Mouse (Mus musculus) liver, adult (tissue): ENCODE measurements around the gene Pcolce.

ENCODE experiments used
- GATA4 ChIP-seq: IDR thresholded peaks from 2 replicates; pipeline ENCODE4 v1.6.1; 2014; ENCODE audit warnings: mild to moderate bottlenecking, low read length; ENCODE audit not compliant: insufficient replicate concordance

Pcolce gene

DNA sequence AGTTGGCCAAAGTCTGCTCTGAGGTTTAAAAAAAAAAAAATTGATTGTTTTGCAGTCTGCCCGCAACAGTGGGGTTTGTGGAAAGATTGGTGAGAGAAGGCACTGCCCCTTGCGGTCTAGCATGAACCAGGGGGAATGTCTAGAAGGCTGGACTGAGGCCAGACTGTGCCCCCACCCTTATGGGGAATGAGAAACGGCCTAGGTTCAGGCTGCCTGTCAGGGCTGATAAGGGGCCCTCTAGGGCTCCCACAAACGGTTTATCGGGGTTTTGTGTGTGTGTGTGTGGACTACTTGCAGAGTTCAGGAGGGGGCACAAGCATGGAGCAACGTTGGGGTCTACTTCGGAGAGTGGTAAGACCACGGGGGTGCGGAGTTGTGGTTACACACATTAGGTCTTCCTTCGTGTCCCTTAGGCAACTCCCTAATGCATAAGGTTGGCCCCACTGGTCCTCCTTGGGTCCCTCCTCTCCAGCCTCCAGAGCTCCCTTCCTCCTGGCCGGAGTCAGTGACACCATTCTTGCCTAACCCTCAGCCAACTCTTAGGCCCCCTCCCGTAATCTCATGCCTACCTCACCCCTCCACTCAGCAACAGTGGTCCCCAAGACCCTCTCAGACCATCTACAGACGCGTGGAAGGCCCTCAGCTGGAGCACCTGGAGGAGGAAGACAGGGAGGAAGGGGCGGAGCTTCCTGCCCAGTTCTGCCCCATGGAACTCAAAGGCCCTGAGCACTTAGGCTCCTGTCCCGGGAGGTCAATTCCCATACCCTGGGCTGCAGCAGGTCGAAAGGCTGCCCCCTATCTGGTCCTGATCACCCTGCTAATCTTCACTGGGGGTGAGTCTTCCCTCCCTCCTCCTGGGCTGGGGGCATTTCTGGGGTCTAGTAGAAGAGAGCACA, 42.6 kb downstream of the Pcolce start:
- TF ChIP-seq GATA4 = no peak

DNA sequence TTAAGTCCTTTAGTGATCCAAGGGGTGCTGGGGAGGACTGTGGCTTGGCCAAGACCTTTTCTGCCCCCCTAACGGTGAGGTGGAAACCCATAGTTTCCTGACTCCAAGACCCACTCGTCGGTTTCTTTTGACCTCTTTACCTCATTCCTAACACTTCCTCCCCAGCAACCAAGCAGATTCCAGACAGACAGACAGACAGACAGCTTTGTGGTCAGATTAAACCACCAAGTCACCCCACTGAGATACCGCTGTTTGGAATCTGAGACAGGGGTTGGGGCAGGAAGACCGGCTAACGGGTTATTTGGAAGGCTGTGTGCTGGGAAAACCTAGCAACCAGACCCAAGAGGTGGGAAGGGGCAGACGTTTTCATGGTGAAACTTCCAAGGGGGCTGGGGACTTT, 43.4 kb downstream of the Pcolce start:
- TF ChIP-seq GATA4 = no peak

DNA sequence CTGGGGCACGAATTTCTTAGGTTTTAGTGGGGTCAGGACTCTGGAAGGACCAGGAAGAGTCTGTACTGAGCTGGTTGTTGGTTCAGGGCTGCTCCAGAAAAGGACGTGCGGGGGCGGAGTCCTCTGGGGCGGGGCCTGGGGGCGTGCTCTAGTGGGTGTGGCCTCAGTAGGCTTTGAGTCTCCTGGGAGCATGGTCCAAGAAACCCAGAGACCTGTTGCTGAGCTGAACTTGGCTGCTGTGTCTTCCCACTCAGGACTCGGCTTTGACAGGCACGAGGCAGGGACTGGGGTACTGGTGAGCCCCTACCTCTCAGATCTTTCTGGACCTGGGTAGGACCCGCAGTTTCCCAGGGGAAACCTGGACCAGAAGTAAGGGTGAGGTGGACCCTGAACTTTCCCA, 43.9 kb downstream of the Pcolce start, which contains the start of gene Tfr2:
Tfr2 (plus strand) TSS at position 176 of the 400 bp plus-strand sequence.
- no peak for TF ChIP-seq GATA4

DNA sequence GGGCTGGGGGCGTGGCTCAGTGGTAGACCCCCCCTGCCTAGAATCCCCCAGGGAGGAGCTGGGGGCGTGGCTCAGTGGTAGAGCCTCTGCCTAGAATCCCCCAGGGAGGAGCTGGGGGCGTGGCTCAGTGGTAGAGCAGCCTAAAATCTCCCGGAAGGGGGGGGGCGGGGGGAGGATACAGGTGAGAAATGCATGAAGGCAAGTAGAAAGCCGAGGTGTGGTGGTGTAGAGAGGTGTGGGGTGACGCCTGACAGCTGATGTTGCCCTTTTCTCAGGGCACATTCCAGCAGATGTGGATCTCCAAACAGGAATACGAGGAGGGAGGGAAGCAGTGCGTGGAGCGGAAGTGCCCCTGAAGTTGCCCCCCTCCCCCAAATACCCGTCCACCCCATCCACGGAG, 44.6 kb downstream of the Pcolce start:
- TF ChIP-seq GATA4 = no peak

DNA sequence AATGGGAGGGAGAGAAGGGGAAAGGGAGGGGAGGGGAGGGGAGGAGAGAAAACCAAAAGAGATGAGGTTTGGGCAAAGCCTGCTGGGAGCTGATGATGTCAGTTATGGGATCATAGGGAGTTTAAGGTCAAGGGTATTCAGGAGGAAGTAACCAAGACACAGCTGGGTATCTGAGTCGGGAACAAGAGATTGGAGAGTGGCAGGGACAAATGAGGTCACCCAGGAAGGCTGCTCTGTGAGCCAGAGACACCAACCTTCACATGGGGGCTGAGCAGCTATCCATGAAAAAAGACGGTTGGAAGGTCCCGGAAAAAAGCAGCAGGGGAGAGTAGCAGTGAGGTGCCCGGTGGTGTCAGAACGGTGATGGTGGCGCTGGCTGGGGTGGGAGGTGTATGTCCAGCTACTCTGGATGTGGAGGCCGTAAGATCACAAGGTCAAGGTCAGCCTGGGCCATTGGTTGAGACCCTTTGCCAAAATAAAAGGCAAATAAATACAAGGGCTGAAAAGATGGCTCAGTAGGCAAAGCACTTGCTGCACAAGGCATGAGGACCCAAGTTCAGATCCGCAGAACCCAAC, 45.3 kb downstream of the Pcolce start:
- TF ChIP-seq GATA4 = no peak

DNA sequence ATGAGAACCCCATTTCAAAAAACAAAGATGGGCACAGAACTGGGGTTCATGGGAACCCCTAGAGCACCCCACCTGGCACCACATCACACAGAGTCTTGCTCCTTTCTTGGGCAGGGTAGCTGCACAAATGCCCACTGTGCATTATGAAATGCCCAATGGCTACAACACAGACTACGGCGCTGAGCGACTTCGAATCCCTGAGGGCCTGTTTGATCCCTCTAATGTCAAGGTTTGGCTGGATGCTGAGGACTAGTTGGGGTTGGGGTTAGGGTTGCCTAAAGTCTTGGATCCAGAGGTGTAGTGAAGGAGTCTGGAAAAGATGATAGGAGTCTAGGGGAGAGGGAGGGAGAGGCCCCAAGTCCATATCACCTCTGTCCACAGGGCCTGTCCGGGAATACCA, 47.2 kb downstream of the Pcolce start:
- no peak for TF ChIP-seq GATA4

DNA sequence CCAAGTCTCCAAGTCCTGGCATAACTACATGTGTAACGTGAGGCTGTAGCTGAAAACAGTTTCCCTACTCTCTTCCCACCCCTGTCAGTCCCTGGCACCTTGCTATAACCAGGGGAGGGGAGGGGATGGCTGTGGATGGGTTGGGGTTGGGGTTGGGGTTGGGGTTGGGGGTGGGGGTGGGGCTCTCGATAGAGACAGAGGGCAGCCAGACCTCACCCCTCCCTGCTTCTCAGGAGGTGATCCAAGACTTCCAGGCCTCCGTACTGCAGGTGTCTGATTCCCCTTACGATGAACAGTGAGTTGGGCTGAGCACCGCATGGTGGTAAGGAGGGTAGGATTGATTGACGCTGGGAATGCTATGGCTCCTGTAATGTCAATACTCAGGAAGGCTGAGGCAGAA, 47.8 kb downstream of the Pcolce start:
- TF ChIP-seq GATA4 = no peak

DNA sequence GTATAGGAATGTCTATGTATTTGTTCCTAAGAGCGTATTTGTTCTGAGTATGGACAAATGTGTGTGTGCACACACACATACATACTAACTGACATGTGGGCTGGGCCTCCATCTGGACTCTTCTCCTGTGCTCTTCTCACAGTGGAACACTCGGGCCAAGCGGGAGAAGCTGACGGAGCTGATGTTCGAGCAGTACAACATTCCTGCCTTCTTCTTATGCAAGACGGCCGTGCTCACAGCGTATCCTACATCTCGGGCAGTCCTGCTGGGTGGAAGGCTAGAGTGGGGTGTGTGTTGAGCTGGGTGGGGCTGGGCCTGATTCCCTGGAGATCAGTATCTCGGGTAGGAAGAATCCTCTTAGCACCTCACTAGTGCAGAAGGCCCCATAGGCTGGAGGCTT, 50.6 kb downstream of the Pcolce start:
- TF ChIP-seq GATA4 = no peak

DNA sequence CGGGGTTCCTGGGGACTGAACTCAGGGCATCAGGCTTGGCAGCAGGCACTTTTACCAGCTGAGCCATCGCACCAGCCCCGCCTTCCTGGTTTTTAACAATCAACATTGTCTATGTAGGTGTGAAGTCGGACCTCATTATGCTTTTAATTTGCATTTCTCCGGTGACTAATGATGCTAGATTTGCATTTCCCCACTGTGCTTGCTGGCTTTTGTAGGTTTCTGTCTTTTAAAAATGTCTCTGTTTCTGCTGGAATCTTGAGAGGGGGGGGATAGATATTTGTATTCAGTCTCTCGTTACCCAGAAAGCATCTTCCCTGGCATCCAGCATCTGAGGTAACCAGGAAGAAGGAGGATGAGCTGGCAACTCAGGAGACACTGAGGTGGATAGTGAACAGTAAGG, 52.0 kb downstream of the Pcolce start:
- no peak for TF ChIP-seq GATA4
